Mouse (Mus musculus) spleen, embryonic (tissue): ENCODE measurements around the gene Jph3.

Experiments
- CTCF ChIA-PET: fragments of 350-600 bp; sonication (Branson Sonifier 250); formaldehyde crosslinking; loops from one replicate; lab custom pipeline; 2022; lab: Charles Lee

Gene Jph3

DNA sequence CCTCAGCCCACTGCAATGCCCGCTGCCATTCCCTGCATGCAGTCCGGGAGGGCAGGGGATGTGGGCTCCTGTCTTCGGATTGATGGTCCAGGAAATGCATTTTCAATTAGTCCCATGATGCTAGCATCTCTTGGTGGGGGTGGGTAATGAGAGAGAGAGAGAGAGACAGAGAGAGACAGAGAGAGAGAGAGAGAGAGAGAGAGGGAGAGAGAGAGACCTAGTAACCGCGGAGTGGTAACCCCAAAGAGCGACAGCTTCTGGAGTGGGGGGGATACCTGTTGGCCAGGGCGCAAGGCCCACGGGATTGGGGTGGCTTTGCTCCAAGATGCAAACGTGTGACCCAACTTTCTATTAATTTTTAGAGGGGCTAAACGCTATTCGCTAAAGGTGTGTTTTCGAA is at the start of gene Jph3:
Gene Jph3 (plus strand): TSS at position 301 of the 400 bp plus-strand sequence.
- CTCF ChIA-PET: no interaction called here

DNA sequence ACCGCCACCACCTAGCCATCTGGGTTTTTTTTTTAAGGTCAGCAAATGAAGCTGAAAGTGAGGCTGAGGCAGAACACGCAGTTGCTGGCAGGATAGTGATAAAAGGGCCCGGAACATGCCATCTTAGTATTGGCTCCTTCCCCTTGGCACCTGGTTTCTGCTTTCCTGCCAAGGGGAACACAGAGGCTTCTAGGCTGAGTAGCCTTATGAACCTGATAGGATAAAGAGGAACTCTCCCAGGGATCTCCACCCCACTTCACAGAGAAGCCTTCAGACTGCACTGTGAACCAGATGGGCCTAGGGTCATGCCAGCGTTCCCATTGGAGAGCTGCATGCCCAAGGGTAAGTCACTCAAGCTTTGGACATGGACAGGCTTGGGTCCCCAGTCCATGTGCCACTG is 48.5 kb upstream of the Jph3 start:
- CTCF ChIA-PET: no interaction called here

DNA sequence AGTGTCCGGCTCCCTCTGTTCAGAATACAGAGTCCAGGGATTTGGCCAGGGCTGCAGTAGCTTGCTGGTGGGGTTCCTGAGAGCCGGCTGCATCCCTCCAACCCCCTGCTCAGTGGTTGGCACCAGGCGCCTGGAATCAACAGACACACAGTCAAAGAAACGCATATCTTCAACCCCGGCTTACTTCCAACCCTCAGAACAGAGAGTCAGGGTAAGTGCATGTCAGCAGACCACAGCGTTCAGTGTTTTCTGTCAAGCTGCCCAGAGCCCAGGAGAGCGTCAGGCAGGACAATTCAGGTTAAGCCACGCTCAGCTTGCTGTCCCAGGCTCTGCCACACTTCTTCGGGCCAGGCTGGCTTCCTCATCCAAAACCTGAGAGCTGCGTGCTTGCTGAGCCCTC is 48.0 kb upstream of the Jph3 start:
- CTCF ChIA-PET: no interaction called here

DNA sequence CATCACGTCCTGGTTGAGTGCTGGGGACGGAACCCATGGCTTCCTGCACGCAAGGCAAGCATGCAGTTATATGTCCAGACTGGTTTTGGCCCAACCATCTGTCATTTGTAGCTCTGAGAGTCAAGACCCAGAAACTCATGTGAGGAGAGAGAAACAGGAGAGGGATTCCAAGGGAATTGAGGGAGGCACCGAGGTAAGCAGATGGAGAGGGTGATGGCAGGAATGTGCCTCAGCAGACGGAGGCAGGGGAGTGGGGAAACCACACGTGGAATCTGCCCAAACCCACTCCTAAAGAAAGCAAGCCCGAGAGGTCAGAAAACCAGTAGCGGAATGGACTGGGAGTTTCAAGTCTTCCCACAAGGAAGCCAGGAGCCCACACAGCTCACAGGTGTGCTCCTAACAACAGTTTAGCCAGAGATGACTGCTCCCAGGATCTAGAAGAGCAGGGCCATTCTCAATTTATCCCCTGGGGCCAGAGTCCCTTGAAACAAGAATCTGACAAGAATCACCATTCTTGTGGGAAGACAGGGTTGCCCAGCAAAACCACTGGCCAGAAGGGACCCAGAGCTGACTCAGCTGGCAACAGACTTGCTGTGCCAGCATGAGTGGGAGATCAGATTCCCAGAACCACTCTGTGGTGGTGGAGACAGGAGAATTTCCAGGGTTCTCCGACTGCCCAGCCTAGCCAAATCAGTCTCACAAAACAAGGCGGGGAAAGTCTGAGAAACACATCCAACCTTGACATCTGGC is 46.2 kb upstream of the Jph3 start:
- CTCF ChIA-PET: no interaction called here

DNA sequence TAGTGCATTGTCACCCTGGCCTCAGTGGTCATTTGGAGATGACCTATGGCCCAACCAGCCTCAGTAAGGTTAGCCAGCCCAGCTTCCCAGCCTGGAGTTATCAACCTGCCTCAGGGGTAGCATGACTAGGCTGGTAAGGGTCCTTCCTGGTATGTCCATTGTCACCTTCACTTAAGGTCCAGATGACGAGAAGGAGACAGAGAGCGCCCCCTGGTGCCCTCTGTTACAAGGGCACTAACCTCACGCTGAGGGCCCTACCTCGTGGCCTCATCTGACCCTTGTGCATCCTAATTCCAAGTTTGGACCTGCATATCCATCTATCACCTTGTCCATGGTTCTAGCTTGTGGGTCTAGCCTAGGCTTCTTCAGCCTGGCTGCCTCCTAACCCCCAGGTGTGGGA is 44.0 kb upstream of the Jph3 start:
- CTCF ChIA-PET: no interaction called here

DNA sequence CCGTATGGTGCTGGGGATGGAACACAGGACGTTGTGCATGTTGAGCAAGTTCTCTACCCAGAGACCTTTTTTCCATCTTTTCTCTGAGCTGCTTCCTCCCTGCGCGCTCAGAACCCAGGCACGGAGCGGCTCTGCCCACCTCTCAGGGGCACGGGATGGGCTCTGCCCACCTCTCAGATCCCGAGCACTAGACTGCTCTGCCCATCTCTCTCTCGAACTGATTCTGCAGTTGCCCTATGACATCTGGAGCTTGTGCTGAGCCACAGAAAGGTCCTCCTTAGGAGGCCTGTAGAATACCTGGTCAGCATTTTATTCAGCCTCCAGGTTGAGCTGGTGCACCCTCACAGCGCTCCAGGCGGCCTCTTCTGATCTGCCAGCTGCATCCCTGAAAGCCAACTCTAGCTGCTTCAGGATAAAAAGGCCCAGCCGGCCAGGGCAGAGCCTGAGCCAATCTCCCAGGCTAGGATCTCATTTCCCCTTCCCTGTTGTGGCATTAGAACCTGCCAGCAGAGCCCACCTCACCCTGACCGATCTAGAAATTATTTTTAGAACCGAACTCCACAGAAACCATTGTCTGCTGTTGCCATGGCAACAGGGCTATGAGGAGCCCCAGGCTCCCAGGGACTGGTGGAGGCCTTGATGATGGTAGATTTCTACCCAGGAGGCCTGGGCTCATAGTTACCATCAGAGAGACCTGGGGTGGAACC is 41.8 kb upstream of the Jph3 start:
- CTCF ChIA-PET: no interaction called here

DNA sequence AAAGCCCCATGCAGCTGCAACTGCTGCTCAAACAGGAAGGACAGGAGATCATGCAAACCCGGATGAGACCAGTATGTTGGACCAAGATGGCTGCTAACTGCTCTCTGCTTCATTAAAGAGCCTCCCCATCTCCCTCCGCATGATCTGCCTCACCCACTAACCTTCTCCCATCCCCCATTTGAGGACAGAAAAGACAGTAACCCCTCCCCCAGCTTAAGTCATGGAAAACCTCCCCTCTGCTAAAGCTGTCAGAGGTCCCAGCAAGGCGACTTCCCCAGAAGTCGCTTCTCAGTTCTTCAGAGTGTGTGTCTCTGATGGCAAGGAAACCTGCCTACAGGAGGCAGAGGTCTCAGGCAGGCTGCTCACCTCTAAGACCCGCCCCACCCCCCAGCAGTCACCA is 40.9 kb upstream of the Jph3 start:
- CTCF ChIA-PET: no interaction called here

DNA sequence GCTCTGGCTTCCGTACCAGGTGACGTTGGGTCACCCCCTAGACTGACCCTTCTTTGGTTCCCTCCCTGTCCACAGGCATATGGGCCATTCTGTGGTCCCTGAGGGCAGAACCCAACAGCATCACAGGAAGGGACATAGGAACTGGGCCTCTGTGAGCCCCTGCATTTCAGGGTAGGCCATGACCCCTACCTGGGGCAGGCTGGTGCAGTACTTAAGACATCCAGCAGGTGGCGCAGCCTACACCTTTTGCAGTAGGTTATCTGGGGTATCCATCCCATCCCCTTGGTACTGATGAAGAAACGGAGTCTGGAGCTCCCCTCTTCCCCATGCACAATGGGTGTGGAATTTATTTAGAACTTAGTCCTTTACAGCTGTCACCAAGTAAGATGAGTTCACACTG is 35.0 kb upstream of the Jph3 start:
- CTCF ChIA-PET: no interaction called here

DNA sequence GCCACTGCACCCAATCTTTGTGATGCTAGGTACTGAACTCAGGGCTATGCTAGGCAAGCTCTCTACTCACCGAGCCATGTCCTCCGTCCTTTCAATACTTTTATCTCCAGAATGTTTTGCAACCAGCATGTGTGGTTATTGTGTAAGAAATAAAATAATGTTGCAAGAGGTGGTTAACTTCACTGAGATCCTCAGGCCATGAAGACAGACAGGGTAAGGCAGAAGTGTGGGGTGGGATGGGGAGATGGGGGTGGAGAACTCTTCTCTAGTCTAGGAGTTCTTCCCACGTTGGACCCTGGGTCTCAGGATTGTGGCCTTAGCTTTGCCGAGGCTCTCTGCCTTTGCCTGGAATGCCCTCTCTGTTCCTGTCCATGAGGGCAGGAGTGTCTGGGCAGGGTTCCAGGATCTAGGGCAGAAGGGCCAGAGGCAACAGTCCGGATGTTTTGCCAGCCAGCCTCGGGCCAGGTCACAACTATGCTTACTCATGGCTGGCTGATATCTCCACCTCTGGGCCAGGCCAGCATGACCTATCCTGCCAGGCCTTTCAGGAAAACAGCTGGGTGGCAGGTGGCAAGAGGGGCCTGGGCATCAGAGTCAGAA is 33.7 kb upstream of the Jph3 start:
- CTCF ChIA-PET: interaction anchor here (0.6 kb wide), 1 partner anchor 105 kb away, joined by 3 read pairs; no protein-coding TSS in a partner anchor

DNA sequence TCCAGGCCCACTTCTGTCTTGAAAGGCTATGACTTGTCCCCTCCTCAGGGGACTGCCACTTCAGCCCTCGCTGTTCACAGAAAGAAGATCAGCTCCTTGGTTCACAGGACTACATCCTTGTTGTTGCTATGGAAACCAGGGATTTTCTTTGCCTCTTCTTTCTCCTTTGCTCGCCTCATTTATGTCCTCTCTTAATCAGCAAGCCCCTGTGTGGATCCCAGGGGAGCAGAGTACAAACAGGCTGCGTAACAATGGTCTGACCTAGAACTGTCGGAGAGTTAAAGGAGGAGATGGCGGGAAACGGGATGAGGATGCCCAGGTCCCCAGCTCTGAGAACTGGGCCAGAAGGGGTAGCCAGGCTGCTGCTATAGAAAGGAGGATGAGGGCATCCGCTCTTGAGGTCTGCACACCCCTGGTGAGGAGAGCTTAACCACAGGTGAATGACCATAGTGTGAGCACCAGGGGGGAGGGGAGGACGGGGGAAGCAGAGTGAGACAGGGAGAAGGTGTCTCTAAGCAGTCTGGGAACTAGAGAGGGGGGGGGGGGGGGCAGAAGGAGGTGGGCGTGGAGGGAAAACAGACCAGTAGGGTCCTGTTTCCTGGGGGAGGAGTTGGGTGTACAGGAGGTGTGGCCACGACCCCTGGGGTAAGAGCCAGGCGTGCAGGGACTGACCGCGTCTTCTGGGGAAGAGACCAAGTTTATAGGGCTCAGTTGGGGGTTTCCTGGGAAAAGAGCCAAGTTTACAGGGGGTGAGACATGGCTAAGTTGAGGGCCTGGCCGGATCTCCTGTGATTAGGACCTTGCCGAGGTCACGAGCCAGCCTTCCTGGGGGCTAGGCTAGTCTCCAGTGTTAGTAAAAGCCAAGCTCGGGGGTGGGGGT is 31.4 kb upstream of the Jph3 start:
- CTCF ChIA-PET: no interaction called here

DNA sequence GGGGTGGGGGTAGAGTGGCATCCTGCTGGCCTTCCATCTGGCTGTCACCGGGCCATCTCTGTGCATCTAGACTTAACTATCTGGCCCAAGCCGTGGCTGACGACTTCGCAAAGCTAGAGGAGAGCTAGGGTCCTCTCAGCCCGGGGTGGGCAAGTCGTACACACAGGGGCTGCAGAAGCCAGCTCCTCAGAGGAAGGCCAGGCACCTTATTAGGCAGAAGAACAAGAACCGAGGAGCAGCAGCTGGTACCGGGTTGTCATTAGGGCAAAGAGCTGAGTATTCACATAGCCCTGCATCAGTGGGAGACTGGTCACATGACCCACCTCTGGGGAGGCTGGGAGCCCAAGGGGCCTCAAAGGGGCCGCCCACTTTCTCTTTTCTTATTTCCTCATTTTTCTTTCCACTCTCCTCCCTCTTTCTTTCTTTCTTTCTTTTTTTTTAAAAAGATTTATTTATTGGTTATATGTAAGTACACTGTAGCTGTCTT is 30.8 kb upstream of the Jph3 start:
- CTCF ChIA-PET: no interaction called here

DNA sequence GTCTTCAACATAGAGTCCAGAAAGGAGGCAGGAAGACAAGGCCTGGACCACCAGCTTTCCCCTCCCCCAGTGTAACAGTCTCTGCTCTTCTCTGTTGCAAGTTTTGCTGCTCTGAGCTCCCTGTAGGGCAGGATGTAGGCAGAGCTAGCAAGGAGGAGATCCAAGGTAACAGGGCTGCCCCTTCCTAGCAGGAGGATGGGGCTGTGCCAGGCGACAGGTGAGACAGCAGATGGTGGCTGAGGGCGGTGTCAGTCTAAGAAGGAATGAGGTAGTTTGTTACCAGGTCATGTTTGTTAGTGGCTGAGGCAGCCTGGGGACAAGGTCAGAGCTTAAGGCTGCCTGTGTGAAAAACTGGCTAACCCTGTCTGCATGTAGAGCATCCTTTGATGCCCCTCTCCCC is 29.5 kb upstream of the Jph3 start:
- CTCF ChIA-PET: no interaction called here

DNA sequence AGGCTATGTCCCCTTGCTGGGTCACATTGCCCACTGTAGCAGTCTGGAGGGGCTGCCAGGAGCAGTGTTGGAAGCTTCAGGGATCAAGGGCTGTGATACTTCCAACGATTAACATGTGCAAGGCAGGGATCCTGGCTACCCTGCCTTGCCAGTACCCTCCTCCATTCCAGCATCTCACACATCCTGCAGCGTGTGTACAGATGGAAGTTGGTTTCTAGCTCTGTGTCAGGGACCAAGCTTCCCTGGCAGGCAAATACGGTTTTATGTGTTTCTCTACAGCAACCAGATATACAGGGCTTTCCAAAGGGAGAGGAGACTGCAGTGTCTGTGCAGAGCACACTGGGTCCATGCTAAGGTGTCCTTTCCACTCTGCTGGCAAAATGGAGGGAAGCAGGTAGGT is 24.2 kb upstream of the Jph3 start:
- CTCF ChIA-PET: no interaction called here

DNA sequence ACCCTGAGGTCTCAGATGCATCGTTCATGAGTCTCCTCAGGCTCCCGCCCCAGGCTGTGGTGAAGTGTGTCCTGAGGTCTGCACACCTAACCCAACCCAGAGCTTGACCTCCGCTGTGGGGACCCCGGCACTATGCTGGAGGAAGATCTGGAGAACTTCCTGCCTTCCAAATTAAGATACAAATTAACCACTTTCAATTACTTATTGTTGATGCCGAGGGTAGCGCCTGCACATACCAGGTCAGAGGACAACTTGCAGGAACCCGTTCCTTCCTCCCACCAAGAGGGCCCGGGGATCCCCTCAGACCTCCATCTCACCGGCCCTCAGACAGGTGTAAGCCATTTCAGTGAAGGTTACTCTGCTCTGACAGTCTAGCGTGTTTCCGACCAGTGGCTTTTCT is 22.5 kb upstream of the Jph3 start:
- CTCF ChIA-PET: no interaction called here

DNA sequence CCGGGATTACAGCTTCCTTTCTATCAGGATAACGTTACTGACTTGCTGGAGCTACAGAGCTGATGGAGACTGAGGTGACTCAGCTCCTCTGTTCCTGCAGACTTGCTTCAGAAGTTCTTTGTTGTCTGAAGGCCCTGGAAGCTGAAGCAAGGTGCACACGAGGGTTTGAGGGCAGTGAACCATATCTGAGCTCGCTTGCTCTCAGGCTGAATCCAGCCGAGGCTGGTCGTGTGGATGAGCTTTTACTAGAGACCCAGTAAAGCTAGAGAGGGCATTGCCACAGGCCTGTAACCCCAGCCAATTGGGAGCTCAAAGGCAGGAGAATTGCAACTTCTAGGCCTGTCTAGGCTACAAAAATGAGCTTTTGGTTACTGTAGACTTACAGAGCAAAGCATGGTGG is 21.0 kb upstream of the Jph3 start:
- CTCF ChIA-PET: no interaction called here

DNA sequence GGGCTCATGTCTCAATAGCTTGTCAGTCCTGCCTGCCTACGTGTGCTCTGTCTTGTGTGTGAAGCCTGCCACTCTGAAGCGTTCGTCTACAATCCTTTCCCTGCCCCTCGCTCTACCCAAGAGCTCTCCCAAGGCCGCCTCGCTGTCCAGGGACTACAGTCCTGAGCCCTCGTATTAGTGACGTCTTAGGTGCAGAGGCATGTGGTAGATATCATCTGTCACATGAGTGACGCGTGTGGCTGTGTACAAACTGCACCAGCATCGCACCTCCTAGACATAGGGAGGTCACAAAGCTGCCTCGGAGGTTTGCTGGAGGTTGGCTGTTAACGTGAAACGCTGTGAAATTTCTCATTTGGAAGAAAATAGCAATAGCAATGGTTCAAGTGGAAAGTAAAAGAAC is 11.9 kb upstream of the Jph3 start:
- CTCF ChIA-PET: interaction anchor here (1.3 kb wide), 1 partner anchor 21 kb away, joined by 7 read pairs; no protein-coding TSS in a partner anchor

DNA sequence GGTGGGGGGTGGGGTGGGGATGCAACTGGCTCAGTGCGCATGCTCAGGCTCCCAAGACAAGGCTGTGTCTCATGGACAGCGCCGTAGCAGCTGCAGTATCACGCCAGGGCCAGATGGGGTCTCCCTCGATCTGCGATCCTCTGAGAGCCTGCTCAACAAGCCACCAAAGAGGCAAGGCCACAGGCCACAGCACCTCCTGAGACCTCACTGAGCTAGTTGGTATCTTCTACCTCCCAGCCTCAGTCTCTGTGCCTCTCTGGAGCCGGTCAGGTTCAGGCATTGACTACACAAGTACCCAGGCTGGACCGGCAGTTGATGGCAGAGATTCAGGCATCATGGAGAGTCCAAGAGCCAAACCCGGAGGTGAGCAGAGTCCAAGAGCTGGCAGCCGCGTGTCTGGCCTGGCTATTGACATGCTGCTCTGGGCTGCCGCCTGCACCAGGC is 11.4 kb upstream of the Jph3 start:
- CTCF ChIA-PET: interaction anchor here (1.3 kb wide), 1 partner anchor 21 kb away, joined by 7 read pairs; no protein-coding TSS in a partner anchor

DNA sequence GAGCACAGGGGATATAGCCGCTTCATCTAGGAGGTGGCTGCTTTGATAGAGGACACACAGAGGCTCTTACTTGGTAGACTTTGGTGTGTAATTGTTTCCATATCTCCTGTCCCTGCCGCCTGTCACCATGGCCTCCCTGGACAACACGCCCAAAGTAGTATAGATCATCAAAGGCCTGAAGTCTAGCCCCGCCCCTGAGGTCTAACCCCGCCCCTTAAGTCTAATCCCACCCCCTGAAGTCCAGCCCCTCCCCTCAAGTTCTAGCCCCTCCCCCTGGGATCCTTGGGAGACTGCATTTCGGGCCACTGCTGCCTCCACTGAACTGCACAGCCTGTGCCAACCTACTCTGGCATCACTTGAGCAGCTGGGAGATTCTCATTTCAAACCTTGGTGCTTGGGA is 10.5 kb upstream of the Jph3 start:
- CTCF ChIA-PET: no interaction called here

DNA sequence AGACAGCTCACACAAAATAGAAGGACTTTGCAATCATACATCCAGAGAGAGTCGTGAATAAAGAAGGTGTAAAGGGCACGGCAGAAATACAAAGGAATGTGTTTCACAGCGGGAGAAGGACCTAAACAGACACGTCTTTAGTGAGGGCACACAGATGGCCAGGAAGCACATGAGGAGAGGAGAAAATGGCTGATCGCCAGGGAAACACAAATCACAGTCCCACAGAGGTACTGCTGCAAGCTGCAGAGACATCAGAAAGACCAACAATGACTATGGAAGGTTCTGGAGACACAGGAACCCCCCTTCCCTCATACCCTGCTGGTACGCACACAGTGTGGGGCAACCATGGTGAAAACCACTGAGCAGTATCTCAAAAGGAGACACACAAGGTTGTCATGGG is 8.4 kb upstream of the Jph3 start:
- CTCF ChIA-PET: no interaction called here

DNA sequence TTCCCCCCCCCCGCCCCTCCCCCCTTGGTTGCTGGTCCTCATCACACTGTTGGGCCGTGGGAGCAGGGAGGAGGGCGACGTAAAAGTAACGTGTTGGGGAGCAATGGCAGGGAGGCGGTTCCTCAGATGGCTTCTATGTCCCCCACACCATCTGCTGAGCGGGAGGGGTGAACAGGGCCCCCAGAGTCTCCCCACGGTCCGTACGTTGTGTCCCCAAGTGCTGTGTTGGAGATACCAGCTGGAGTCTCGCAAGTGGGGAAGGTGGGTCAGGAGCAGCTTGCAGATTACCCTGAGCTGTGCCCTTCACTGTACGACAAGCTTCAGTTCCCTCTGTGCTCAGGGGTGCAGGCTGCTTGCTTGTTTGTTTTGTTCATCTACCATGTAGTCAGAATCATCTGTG is 5.6 kb upstream of the Jph3 start:
- CTCF ChIA-PET: no interaction called here

DNA sequence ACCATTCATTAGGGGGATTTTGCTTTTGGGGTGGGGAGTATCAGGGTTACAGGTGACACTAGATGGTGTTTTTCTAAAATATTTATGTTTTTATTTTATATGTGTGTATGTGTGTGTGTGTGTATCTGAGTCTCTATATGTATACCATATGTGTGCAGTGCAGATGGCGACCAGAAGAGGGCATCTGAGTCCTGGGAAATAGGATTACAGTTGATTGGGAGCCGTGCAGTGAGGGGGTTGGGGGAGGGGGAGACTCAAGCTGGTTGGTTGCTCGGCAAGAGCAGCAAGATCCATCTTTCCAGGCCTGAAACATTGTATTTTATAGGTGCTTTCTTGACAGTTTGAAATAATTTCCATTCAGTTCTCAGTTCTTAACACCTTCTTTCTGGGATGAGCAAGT is 2.3 kb upstream of the Jph3 start:
- CTCF ChIA-PET: no interaction called here

DNA sequence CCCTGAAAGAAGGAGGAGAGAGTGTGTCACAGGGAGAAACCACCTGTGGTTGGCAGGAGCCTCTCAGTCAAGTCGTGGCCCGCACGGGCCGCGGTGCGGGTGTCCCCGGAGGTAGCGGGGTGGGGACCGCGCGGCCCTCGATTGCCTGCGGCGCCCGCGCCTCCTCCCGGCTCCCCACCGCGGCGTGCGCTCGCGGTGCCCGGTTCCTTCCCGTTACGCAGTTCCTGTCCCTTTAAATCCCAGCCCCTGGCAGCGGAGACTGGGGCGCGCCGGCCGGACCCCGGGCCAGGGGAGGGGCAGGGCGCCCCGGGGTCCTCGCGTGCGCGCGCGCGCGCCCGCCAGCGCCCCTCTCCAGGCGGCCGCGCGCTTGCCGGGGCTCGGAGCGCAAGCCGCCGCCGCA is 331 bp downstream of the Jph3 start:
- CTCF ChIA-PET: no interaction called here
